Mouse (Mus musculus): ENCODE measurements around the gene Ercc2. TPM values are rescaled to one million over a fixed set of nuclear protein-coding genes. Genes with fewer than 3 reads are reported as not detected.
A peak's percentile ranks its signal among the peaks of the same experiment; 100 is the strongest.

The Ercc2 gene
- polyA plus RNA-seq, 1 experiment from 2014 or later = 12.4 TPM

GRCm38 (mm10) chr7:19441448-19442091, 59.8 kb downstream of the Ercc2 start:
- H3K4me3 ChIP-seq (ENCODE audit: low read depth, low read length) = no peak overlapping the region
- H3K9me3 ChIP-seq (ENCODE audit: control insufficient read depth, low read length) = no peaks in the 10 kb centered on the region
- no peak for ATAC-seq (ENCODE audit: insufficient read depth, low FRiP score, low TSS enrichment)
- no peak overlapping the region for H3K27ac ChIP-seq (ENCODE audit: low read depth, low read length)
- H3K4me1 ChIP-seq (ENCODE audit: control insufficient read depth, insufficient read depth, low read length) = no peaks in the 10 kb centered on the region
- WGBS = 91% methylated on average over 9 of the region's 9 CpGs
- no peaks in the 10 kb centered on the region for H3K27me3 ChIP-seq (ENCODE audit: control insufficient read depth, insufficient read depth, low read length)
- peaks cover 20% of the 10 kb centered on the region for H3K36me3 ChIP-seq (ENCODE audit: control insufficient read depth, insufficient read depth, low read length)
- H3K4me2 ChIP-seq (ENCODE audit: low read depth) = no peak overlapping the region
- no peak for DNase-seq (ENCODE audit: low spot score)
- H3K9ac ChIP-seq (ENCODE audit: low read length) = no peak overlapping the region

GRCm38 (mm10) chr7:19443344-19443743, 61.5 kb downstream of the Ercc2 start:
- H3K4me2 ChIP-seq (ENCODE audit: low read depth) = no peak overlapping the region
- peaks cover 15% of the 10 kb centered on the region for H3K36me3 ChIP-seq (ENCODE audit: control insufficient read depth, insufficient read depth, low read length)
- H3K27me3 ChIP-seq (ENCODE audit: control insufficient read depth, insufficient read depth, low read length) = no peaks in the 10 kb centered on the region
- no peak for ATAC-seq (ENCODE audit: insufficient read depth, low FRiP score, low TSS enrichment)
- no peak overlapping the region for H3K27ac ChIP-seq (ENCODE audit: low read depth, low read length)
- DNase-seq (ENCODE audit: low spot score) = peak; percentile 78
- H3K9me3 ChIP-seq (ENCODE audit: control insufficient read depth, low read length) = no peaks in the 10 kb centered on the region
- H3K9ac ChIP-seq (ENCODE audit: low read length) = no peak overlapping the region
- H3K4me1 ChIP-seq (ENCODE audit: control insufficient read depth, insufficient read depth, low read length) = no peaks in the 10 kb centered on the region
- 49% methylated on average over 3 of the region's 3 CpGs for WGBS
- no peak overlapping the region for H3K4me3 ChIP-seq (ENCODE audit: low read depth, low read length)

GRCm38 (mm10) chr7:19444801-19445200, 63.0 kb downstream of the Ercc2 start:
- WGBS = 87% methylated on average over 12 of the region's 12 CpGs

More at GRCm38 (mm10) chr7:19444801-19445200, 63.0 kb downstream of the Ercc2 start:
- Histone ChIP-seq H3K27me3 (ENCODE audit: control insufficient read depth, insufficient read depth, low read length) (no peaks in the 10 kb centered on the region), H3K4me2 (ENCODE audit: low read depth) (no peak overlapping the region), H3K36me3 (ENCODE audit: control insufficient read depth, insufficient read depth, low read length) (peaks cover 20% of the 10 kb centered on the region), H3K9ac (ENCODE audit: low read length) (no peak overlapping the region), H3K9me3 (ENCODE audit: control insufficient read depth, low read length) (no peaks in the 10 kb centered on the region), H3K27ac (ENCODE audit: low read depth, low read length) (no peak overlapping the region), H3K4me3 (ENCODE audit: low read depth, low read length) (no peak overlapping the region), H3K4me1 (ENCODE audit: control insufficient read depth, insufficient read depth, low read length) (no peaks in the 10 kb centered on the region)
- ATAC-seq (ENCODE audit: insufficient read depth, low FRiP score, low TSS enrichment) (no peak), DNase-seq (ENCODE audit: low spot score) (no peak)

MicroRNA genes within 50 kb of the gene (microRNA counts, 519-probe panel; counts per million panel counts)
- microRNA mmu-miR-343 = 171 counts per million, percentile 57 among the panel's probes with 10 or more counts

Small RNA genes within 50 kb of the gene (microRNA-seq; reads per million reads assigned to microRNA genes)
- gene Mir343 = not detected

Other genes starting within 250 kb of the Ercc2 start
- 12.9 and 13.9 TPM in 2 replicates for gene Qpctl, start 232.7 kb upstream of the Ercc2 start, polyA plus RNA-seq (2014; fragmentation: Nextera tagmentation; extraction: Ambion mirVana)
- 148 and 152 TPM in 2 replicates for gene Snrpd2, start 232.3 kb upstream of the Ercc2 start, polyA plus RNA-seq (2014; fragmentation: Nextera tagmentation; extraction: Ambion mirVana)
- 0.69 and 0.76 TPM in 2 replicates for gene Gipr, start 215.9 kb upstream of the Ercc2 start, polyA plus RNA-seq (2014; fragmentation: Nextera tagmentation; extraction: Ambion mirVana)
- gene Eml2, start 205.6 kb upstream of the Ercc2 start, polyA plus RNA-seq (2014; fragmentation: Nextera tagmentation; extraction: Ambion mirVana) = 1.3 and 2.0 TPM in 2 replicates
- gene Gpr4, start 169.5 kb upstream of the Ercc2 start, polyA plus RNA-seq (2014; fragmentation: Nextera tagmentation; extraction: Ambion mirVana) = 2.4 and 2.6 TPM in 2 replicates
- 43.7 and 45.9 TPM in 2 replicates for gene Opa3, start 153.7 kb upstream of the Ercc2 start, polyA plus RNA-seq (2014; fragmentation: Nextera tagmentation; extraction: Ambion mirVana)
- 54.6 and 57.6 TPM in 2 replicates for gene Vasp, start 110.2 kb upstream of the Ercc2 start, polyA plus RNA-seq (2014; fragmentation: Nextera tagmentation; extraction: Ambion mirVana)
- gene Ppm1n, start 101.9 kb upstream of the Ercc2 start, polyA plus RNA-seq (2014; fragmentation: Nextera tagmentation; extraction: Ambion mirVana) = not detected in 2 replicates
- 58.2 and 60.2 TPM in 2 replicates for gene Rtn2, start 99.4 kb upstream of the Ercc2 start, polyA plus RNA-seq (2014; fragmentation: Nextera tagmentation; extraction: Ambion mirVana)
- 0.07 TPM in 1 of 2 replicates, not detected in the other for gene Fosb, start 72.0 kb upstream of the Ercc2 start, polyA plus RNA-seq (2014; fragmentation: Nextera tagmentation; extraction: Ambion mirVana)
- gene Ercc1, start 37.2 kb upstream of the Ercc2 start, polyA plus RNA-seq (2014; fragmentation: Nextera tagmentation; extraction: Ambion mirVana) = 91.8 and 93.3 TPM in 2 replicates
- 17.8 and 18.0 TPM in 2 replicates for gene Cd3eap, start 22.5 kb upstream of the Ercc2 start, polyA plus RNA-seq (2014; fragmentation: Nextera tagmentation; extraction: Ambion mirVana)
- 3.4 and 4.7 TPM in 2 replicates for gene Ppp1r13l, start 22.3 kb upstream of the Ercc2 start, polyA plus RNA-seq (2014; fragmentation: Nextera tagmentation; extraction: Ambion mirVana)
- gene Klc3, start 22.1 kb downstream of the Ercc2 start, polyA plus RNA-seq (2014; fragmentation: Nextera tagmentation; extraction: Ambion mirVana) = 3.2 and 3.4 TPM in 2 replicates
- 0.41 and 0.69 TPM in 2 replicates for gene Ckm, start 22.8 kb downstream of the Ercc2 start, polyA plus RNA-seq (2014; fragmentation: Nextera tagmentation; extraction: Ambion mirVana)
- gene Mark4, start 76.8 kb downstream of the Ercc2 start, polyA plus RNA-seq (2014; fragmentation: Nextera tagmentation; extraction: Ambion mirVana) = 14.1 and 16.4 TPM in 2 replicates
- 1.2 and 1.6 TPM in 2 replicates for gene Exoc3l2, start 81.3 kb downstream of the Ercc2 start, polyA plus RNA-seq (2014; fragmentation: Nextera tagmentation; extraction: Ambion mirVana)
- gene Bloc1s3, start 126.4 kb downstream of the Ercc2 start, polyA plus RNA-seq (2014; fragmentation: Nextera tagmentation; extraction: Ambion mirVana) = 2.0 and 2.7 TPM in 2 replicates
- 49.3 and 54.0 TPM in 2 replicates for gene Trappc6a, start 126.4 kb downstream of the Ercc2 start, polyA plus RNA-seq (2014; fragmentation: Nextera tagmentation; extraction: Ambion mirVana)
- gene Nkpd1, start 135.8 kb downstream of the Ercc2 start, polyA plus RNA-seq (2014; fragmentation: Nextera tagmentation; extraction: Ambion mirVana) = not detected in 2 replicates
- 4.5 and 4.7 TPM in 2 replicates for gene Ppp1r37, start 181.1 kb downstream of the Ercc2 start, polyA plus RNA-seq (2014; fragmentation: Nextera tagmentation; extraction: Ambion mirVana)
- 0.44 and 0.57 TPM in 2 replicates for gene Zfp296, start 195.3 kb downstream of the Ercc2 start, polyA plus RNA-seq (2014; fragmentation: Nextera tagmentation; extraction: Ambion mirVana)
- gene Gemin7, start 195.6 kb downstream of the Ercc2 start, polyA plus RNA-seq (2014; fragmentation: Nextera tagmentation; extraction: Ambion mirVana) = 161 and 171 TPM in 2 replicates
- gene Clasrp, start 222.5 kb downstream of the Ercc2 start, polyA plus RNA-seq (2014; fragmentation: Nextera tagmentation; extraction: Ambion mirVana) = 48.0 and 53.5 TPM in 2 replicates
- 3.1 and 3.8 TPM in 2 replicates for gene Relb, start 247.4 kb downstream of the Ercc2 start, polyA plus RNA-seq (2014; fragmentation: Nextera tagmentation; extraction: Ambion mirVana)

Data from neural tube, embryonic 11.5 days (tissue).